ENCODE assay signal across 8 mouse cellular contexts in the genomic region with DNA sequence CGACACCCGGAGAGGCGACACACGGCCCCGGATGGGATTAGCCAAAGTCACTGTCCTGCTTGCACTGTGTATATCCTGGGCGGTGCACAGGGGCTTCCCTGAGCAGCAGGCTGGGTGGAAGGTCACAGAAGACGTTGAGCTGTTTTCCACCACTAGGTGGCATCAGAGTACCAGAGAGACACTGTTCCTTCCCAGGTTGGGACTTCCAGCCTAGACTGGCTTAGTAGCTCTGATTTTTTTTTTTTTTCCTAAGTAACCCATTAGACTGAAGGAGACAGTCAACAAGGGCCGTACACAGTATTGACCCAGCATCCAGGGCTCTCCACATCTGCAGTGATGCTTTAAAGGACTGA.
DNase-seq lines count a peak whose midpoint lies in the region; ATAC-seq lines count a peak whose summit lies in the region.

No protein-coding gene starts in this region.

- DNase-seq in 3134 (ENCODE audit: extremely low read depth, insufficient read length, low spot score) = peak; percentile 40
- DNase-seq in adrenal gland, adult 18-20 months (ENCODE audit: low spot score in 2 of 2) = peak; percentile 58 to 72
- DNase-seq in embryo, embryonic 11.5 days (ENCODE audit: low read depth, low spot score) = peak; percentile 74
- peak; percentile 83 to 89 for DNase-seq in heart, adult 18-20 months
- DNase-seq in kidney, adult 18-20 months = peak; percentile 75
- peak; percentile 84 for DNase-seq in limb, embryonic 11.5 days (ENCODE audit: low spot score)
- DNase-seq in midbrain, embryonic 14.5 days = peak; percentile 94
- peak; percentile 25 for DNase-seq in spleen, adult 12 weeks (ENCODE audit: low spot score)

- H3K27ac ChIP-seq in limb, embryonic 11.5 days (replicated peaks; ENCODE audit: low read depth, low read length) = no peak overlapping the region
- no peak overlapping the region for H3K27ac ChIP-seq in midbrain, embryonic 14.5 days (replicated peaks; ENCODE audit: low read depth, low read length)

- H3K4me2 ChIP-seq in limb, embryonic 11.5 days (ENCODE audit: low read depth, severe bottlenecking) = no peak overlapping the region
- no peak overlapping the region for H3K4me2 ChIP-seq in midbrain, embryonic 14.5 days (ENCODE audit: low read length)

- H3K9me3 ChIP-seq in limb, embryonic 11.5 days (ENCODE audit: control insufficient read depth, low read length) = no peaks in the 10 kb centered on the region
- H3K9me3 ChIP-seq in midbrain, embryonic 14.5 days (ENCODE audit: control insufficient read depth, low read length) = no peaks in the 10 kb centered on the region

- peak; percentile 58 for ATAC-seq in limb, embryonic 11.5 days (ENCODE audit: insufficient number of reproducible peaks, low FRiP score, low TSS enrichment, low read depth)
- ATAC-seq in midbrain, embryonic 14.5 days (ENCODE audit: low FRiP score, low TSS enrichment) = peak; percentile 70

- 34% methylated on average over 8 of the region's 8 CpGs for WGBS in limb, embryonic 11.5 days
- WGBS in midbrain, embryonic 14.5 days = 29% methylated on average over 8 of the region's 8 CpGs

- no peaks in the 10 kb centered on the region for H3K4me1 ChIP-seq in limb, embryonic 11.5 days (ENCODE audit: control insufficient read depth, insufficient read depth, low read length)
- no peaks in the 10 kb centered on the region for H3K4me1 ChIP-seq in midbrain, embryonic 14.5 days (ENCODE audit: control insufficient read depth, insufficient read depth, low read length)

- H3K36me3 ChIP-seq in limb, embryonic 11.5 days (ENCODE audit: control insufficient read depth, insufficient read depth, low read length) = peaks cover 5% of the 10 kb centered on the region
- H3K36me3 ChIP-seq in midbrain, embryonic 14.5 days (ENCODE audit: control insufficient read depth, insufficient read depth, low read length) = 0 out of 2 replicates have a peak, but pooled peaks cover 5% of the 10 kb centered on the region

- H3K4me3 ChIP-seq in limb, embryonic 11.5 days (ENCODE audit: low read depth, low read length) = no peak overlapping the region
- no peak overlapping the region for H3K4me3 ChIP-seq in midbrain, embryonic 14.5 days (replicated peaks; ENCODE audit: low read depth, low read length)

- H3K27me3 ChIP-seq in limb, embryonic 11.5 days (ENCODE audit: control insufficient read depth, insufficient read depth, low read length) = no peaks in the 10 kb centered on the region
- no peaks in the 10 kb centered on the region for H3K27me3 ChIP-seq in midbrain, embryonic 14.5 days (ENCODE audit: control insufficient read depth, insufficient read depth, low read length)

- no peak overlapping the region for H3K9ac ChIP-seq in limb, embryonic 11.5 days (ENCODE audit: low read length)
- no peak overlapping the region for H3K9ac ChIP-seq in midbrain, embryonic 14.5 days (replicated peaks; ENCODE audit: low read length)

Comparison
In these comparisons a context has a peak if more than half of its experiments do, and no peak if none do; other contexts are left out.
1. DNase-seq: peak in every context shown above with its lines; median percentile 94 in midbrain, embryonic 14.5 days; 86 in heart, adult 18-20 months; 84 in limb, embryonic 11.5 days; 75 in kidney, adult 18-20 months; 74 in embryo, embryonic 11.5 days; 65 in adrenal gland, adult 18-20 months; 40 in 3134; 25 in spleen, adult 12 weeks.